Mouse (Mus musculus) heart, embryonic 16.5 days (tissue): ENCODE data around the gene 4930562C15Rik. TPM values are rescaled to one million over a fixed set of nuclear protein-coding genes. Genes with fewer than 3 reads are reported as not detected.

ENCODE experiments used
- ATAC-seq: fragments of 200-750 bp; cut with Nextera tagmentation; replicated peaks from 2 replicates; pipeline ENCODE4 v1.8.0; 2017; ENCODE audit warnings: moderate number of reproducible peaks; ENCODE audit not compliant: insufficient read depth, low FRiP score; ENCODE audit errors: extremely low read depth
- H3K27ac ChIP-seq: fragments of 300-500 bp; sonication (generic); 2 replicates; pipeline ENCODE4 v1.5.1; 2014; ENCODE audit warnings: mild to moderate bottlenecking, low read length, control low read depth, moderate library complexity
- H3K27me3 ChIP-seq: fragments of 300-500 bp; sonication (generic); 2 replicates; pipeline ENCODE4 v1.6.1; 2014; ENCODE audit warnings: low read length, mixed read lengths; ENCODE audit not compliant: control insufficient read depth, insufficient read depth
- H3K36me3 ChIP-seq: fragments of 300-500 bp; sonication (generic); 2 replicates; pipeline ENCODE4 v1.6.1; 2014; ENCODE audit not compliant: control insufficient read depth, insufficient read depth
- H3K4me1 ChIP-seq: fragments of 300-500 bp; sonication (generic); 2 replicates; pipeline ENCODE4 v1.6.1; 2014; ENCODE audit warnings: low read length, mixed read lengths; ENCODE audit not compliant: control insufficient read depth, insufficient read depth
- H3K4me2 ChIP-seq: fragments of 300-500 bp; sonication (generic); 2 replicates; pipeline ENCODE4 v1.6.1; 2014; ENCODE audit warnings: low read depth, mild to moderate bottlenecking, control low read depth, low read length
- H3K4me3 ChIP-seq: fragments of 300-500 bp; sonication (generic); 2 replicates; pipeline ENCODE4 v1.5.1; 2014; ENCODE audit warnings: mild to moderate bottlenecking, control low read depth, low read length
- H3K9ac ChIP-seq: fragments of 300-500 bp; sonication (generic); 2 replicates; pipeline ENCODE4 v1.6.1; 2014; ENCODE audit warnings: low read length, control low read depth
- H3K9me3 ChIP-seq: fragments of 300-500 bp; sonication (generic); replicated peaks from 2 replicates; pipeline ENCODE4 v1.6.1; 2016; ENCODE audit warnings: low read length; ENCODE audit not compliant: control insufficient read depth
- WGBS: fragments of 180-500 bp; shearing (Covaris S2); extraction: QIAGEN DNeasy Blood & Tissue Kit; methylation state at CpG from one replicate; pipeline ENCODE4 v1.1.7; 2014; 5-methylcytosine and 5-hydroxymethylcytosine counted together
- polyA plus RNA-seq: library from polyadenylated mRNA; unstranded; fragments of >200 nt; fragmentation: Nextera tagmentation; extraction: Ambion mirVana; gene quantifications from 2 replicates; pipeline ENCODE4 v1.2.1, GENCODE M21; 2015

The 4930562C15Rik gene
- polyA plus RNA-seq, 1 experiment from 2014 or later: 0.26 TPM

- H3K4me3 ChIP-seq: no peak overlapping the region
- H3K9ac ChIP-seq: no peak overlapping the region
- H3K27ac ChIP-seq: no peak overlapping the region
- ATAC-seq: no peak
- no peaks in the 10 kb centered on the region for H3K36me3 ChIP-seq
- WGBS: 90% methylated on average over 5 of the region's 5 CpGs
- no peak overlapping the region for H3K4me2 ChIP-seq
- H3K9me3 ChIP-seq: no peaks in the 10 kb centered on the region
- H3K27me3 ChIP-seq: no peaks in the 10 kb centered on the region
- H3K4me1 ChIP-seq: no peaks in the 10 kb centered on the region
Observed at GRCm38 (mm10) chr16:4827639-4828038, 7.6 kb upstream of the 4930562C15Rik start.

GRCm38 (mm10) chr16:4829271-4829900 is 5.8 kb upstream of the 4930562C15Rik start:
- ATAC-seq: no peak
- H3K27me3 ChIP-seq: no peaks in the 10 kb centered on the region
- no peak overlapping the region for H3K4me3 ChIP-seq
- no peak overlapping the region for H3K9ac ChIP-seq
- 76% methylated on average over 6 of the region's 6 CpGs for WGBS
- no peaks in the 10 kb centered on the region for H3K36me3 ChIP-seq
- H3K9me3 ChIP-seq: no peaks in the 10 kb centered on the region
- H3K4me2 ChIP-seq: no peak overlapping the region
- H3K27ac ChIP-seq: no peak overlapping the region
- no peaks in the 10 kb centered on the region for H3K4me1 ChIP-seq

GRCm38 (mm10) chr16:4831650-4832419 is 3.4 kb upstream of the 4930562C15Rik start:
- no peak overlapping the region for H3K27ac ChIP-seq
- no peaks in the 10 kb centered on the region for H3K9me3 ChIP-seq
- no peak overlapping the region for H3K4me2 ChIP-seq
- no peaks in the 10 kb centered on the region for H3K36me3 ChIP-seq
- WGBS: 60% methylated on average over 15 of the region's 15 CpGs
- ATAC-seq: no peak
- no peak overlapping the region for H3K4me3 ChIP-seq
- H3K4me1 ChIP-seq: no peaks in the 10 kb centered on the region
- H3K27me3 ChIP-seq: no peaks in the 10 kb centered on the region
- no peak overlapping the region for H3K9ac ChIP-seq

- no peaks in the 10 kb centered on the region for H3K36me3 ChIP-seq
- H3K27ac ChIP-seq: no peak overlapping the region
- no peak overlapping the region for H3K9ac ChIP-seq
- WGBS: 70% methylated on average over 2 of the region's 2 CpGs
- no peak overlapping the region for H3K4me2 ChIP-seq
- no peak overlapping the region for H3K4me3 ChIP-seq
- no peak for ATAC-seq
- H3K4me1 ChIP-seq: no peaks in the 10 kb centered on the region
- no peaks in the 10 kb centered on the region for H3K9me3 ChIP-seq
- H3K27me3 ChIP-seq: no peaks in the 10 kb centered on the region
Observed at GRCm38 (mm10) chr16:4833858-4834257, 1.4 kb upstream of the 4930562C15Rik start.

GRCm38 (mm10) chr16:4837631-4838030 is 2.4 kb downstream of the 4930562C15Rik start:
- H3K9me3 ChIP-seq: no peaks in the 10 kb centered on the region
- no peak for ATAC-seq

GRCm38 (mm10) chr16:4839552-4839951 is 4.3 kb downstream of the 4930562C15Rik start:
- ATAC-seq: no peak; the same call in 1 of the 2 replicates
- no peak overlapping the region for H3K9ac ChIP-seq
- no peaks in the 10 kb centered on the region for H3K27me3 ChIP-seq
- H3K9me3 ChIP-seq: no peaks in the 10 kb centered on the region
- H3K36me3 ChIP-seq: no peaks in the 10 kb centered on the region
- WGBS: 82% methylated on average over 3 of the region's 3 CpGs
- H3K4me3 ChIP-seq: no peak overlapping the region
- H3K27ac ChIP-seq: no peak overlapping the region
- H3K4me2 ChIP-seq: no peak overlapping the region
- no peaks in the 10 kb centered on the region for H3K4me1 ChIP-seq

More at GRCm38 (mm10) chr16:4837631-4838030, 2.4 kb downstream of the 4930562C15Rik start:
- Histone ChIP-seq H3K4me1 (no peaks in the 10 kb centered on the region), H3K27ac (no peak overlapping the region), H3K4me3 (no peak overlapping the region), H3K27me3 (no peaks in the 10 kb centered on the region), H3K4me2 (no peak overlapping the region), H3K36me3 (no peaks in the 10 kb centered on the region), H3K9ac (no peak overlapping the region)
- WGBS: 70% methylated on average over 3 of the region's 3 CpGs

- Histone ChIP-seq H3K9me3 (no peaks in the 10 kb centered on the region), H3K4me1 (no peaks in the 10 kb centered on the region), H3K27me3 (no peaks in the 10 kb centered on the region), H3K27ac (no peak overlapping the region), H3K9ac (no peak overlapping the region), H3K36me3 (no peaks in the 10 kb centered on the region), H3K4me2 (no peak overlapping the region), H3K4me3 (no peak overlapping the region)
- 75% methylated on average over 8 of the region's 8 CpGs for WGBS
- no peak for ATAC-seq
Observed at GRCm38 (mm10) chr16:4840231-4840630, 5.0 kb downstream of the 4930562C15Rik start.

- no peaks in the 10 kb centered on the region for H3K36me3 ChIP-seq
- no peak overlapping the region for H3K27ac ChIP-seq
- H3K4me3 ChIP-seq: no peak overlapping the region
- WGBS: 75% methylated on average over 3 of the region's 3 CpGs
- no peak overlapping the region for H3K9ac ChIP-seq
- no peak for ATAC-seq
- no peaks in the 10 kb centered on the region for H3K27me3 ChIP-seq
- no peaks in the 10 kb centered on the region for H3K9me3 ChIP-seq
- no peak overlapping the region for H3K4me2 ChIP-seq
- H3K4me1 ChIP-seq: no peaks in the 10 kb centered on the region
Observed at GRCm38 (mm10) chr16:4847041-4847440, 11.8 kb downstream of the 4930562C15Rik start.

GRCm38 (mm10) chr16:4848090-4848489 is 12.9 kb downstream of the 4930562C15Rik start:
- 87% methylated on average over 2 of the region's 2 CpGs for WGBS
- Histone ChIP-seq H3K4me1 (no peaks in the 10 kb centered on the region), H3K27me3 (no peaks in the 10 kb centered on the region), H3K9me3 (no peaks in the 10 kb centered on the region), H3K27ac (no peak overlapping the region), H3K36me3 (no peaks in the 10 kb centered on the region), H3K4me3 (no peak overlapping the region), H3K4me2 (no peak overlapping the region), H3K9ac (no peak overlapping the region)
- ATAC-seq: no peak
